Mouse (Mus musculus) erythroblast, embryonic 14.5 days (primary cell): ENCODE measurements around the gene Gal3st1. TPM values are rescaled to one million over a fixed set of nuclear protein-coding genes. Genes with fewer than 3 reads are reported as not detected.
"Not testable (repeated sequence)": the region's sequence is repeated elsewhere in the genome, so short reads cannot be mapped to it uniquely, and the experiment has no call there.

Experiments
- H3K27me3 ChIP-seq: 2 replicates; pipeline ENCODE4 v1.6.1; 2012; ENCODE audit warnings: inconsistent platforms; ENCODE audit not compliant: control insufficient read depth
- H3K36me3 ChIP-seq: 2 replicates; pipeline ENCODE4 v1.6.1; 2012; ENCODE audit warnings: mild to moderate bottlenecking, inconsistent platforms; ENCODE audit not compliant: control insufficient read depth
- H3K4me1 ChIP-seq: 2 replicates; pipeline ENCODE4 v1.6.1; 2012; ENCODE audit warnings: inconsistent platforms; ENCODE audit not compliant: control insufficient read depth
- H3K4me3 ChIP-seq: replicated peaks from 2 replicates; pipeline ENCODE3; 2012; ENCODE audit warnings: moderate library complexity, mild to moderate bottlenecking, inconsistent platforms
- H3K9me3 ChIP-seq: 2 replicates; pipeline ENCODE4 v1.6.1; 2012; ENCODE audit warnings: low read length, inconsistent platforms, mixed read lengths; ENCODE audit not compliant: control insufficient read depth
- GATA1 ChIP-seq: IDR thresholded peaks from 2 replicates; pipeline ENCODE4 v1.6.1; 2012; ENCODE audit warnings: low read length, inconsistent platforms, mixed read lengths
- TAL1 ChIP-seq: IDR thresholded peaks from 3 replicates; pipeline ENCODE4 v1.6.1; 2012; ENCODE audit warnings: low read length, inconsistent platforms, mixed read lengths
- polyA plus RNA-seq: library from polyadenylated mRNA; stranded (reverse); fragments of >175 nt; gene quantifications from 2 replicates; pipeline ENCODE4 v1.2.3, GENCODE M21; 2012

Gal3st1 gene
- not detected in 2 replicates for polyA plus RNA-seq

GRCm38 (mm10) chr11:3983291-3983862 is at the start of gene Gal3st1:
Gene Gal3st1 (plus strand): TSS chr11:3983636.
- Histone ChIP-seq H3K4me1 (no peaks in the 10 kb centered on the region; the same call in none of the 2 replicates), H3K36me3 (peaks cover 28% of the 10 kb centered on the region), H3K4me3 (peak within 1 kb of the TSS; percentile 47), H3K9me3 (no peaks in the 10 kb centered on the region), H3K27me3 (peaks cover 37% of the 10 kb centered on the region)
- no peak for TF ChIP-seq GATA1
- no peak for TF ChIP-seq TAL1

DNA sequence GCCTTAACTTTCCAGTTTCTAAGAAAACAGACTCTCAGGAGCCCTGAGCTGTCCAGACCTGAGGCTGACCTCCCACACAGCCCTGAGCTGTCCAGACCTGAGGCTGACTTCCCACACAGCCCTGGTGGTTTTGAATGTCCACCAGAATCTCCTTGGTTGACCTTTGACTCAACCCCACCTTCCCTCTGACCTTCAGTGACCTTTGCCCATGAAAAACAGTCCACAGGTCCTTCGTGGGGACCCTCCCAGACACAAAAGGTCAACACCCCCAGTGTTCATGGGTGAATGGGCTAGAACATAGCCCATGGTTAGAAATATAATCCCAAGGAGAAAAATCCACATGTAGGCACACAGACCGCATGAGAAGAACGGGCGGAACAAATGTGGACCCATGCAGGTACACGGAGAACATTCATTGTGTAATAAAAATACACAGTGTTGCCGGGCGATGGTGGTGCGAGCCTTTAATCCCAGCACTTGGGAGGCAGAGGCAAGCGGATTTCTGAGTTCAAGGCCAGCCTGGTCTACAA is 49.6 kb upstream of the Gal3st1 start:
- H3K9me3 ChIP-seq = no peaks in the 10 kb centered on the region
- H3K4me1 ChIP-seq = peaks cover 9% of the 10 kb centered on the region
- H3K27me3 ChIP-seq = no peaks in the 10 kb centered on the region
- TF ChIP-seq TAL1 = no peak
- TF ChIP-seq GATA1 = no peak
- no peaks in the 10 kb centered on the region for H3K36me3 ChIP-seq
- H3K4me3 ChIP-seq = no peak overlapping the region

GRCm38 (mm10) chr11:3935135-3935534 is 48.3 kb upstream of the Gal3st1 start:
- Histone ChIP-seq H3K27me3 (no peaks in the 10 kb centered on the region), H3K4me3 (no peak overlapping the region), H3K9me3 (no peaks in the 10 kb centered on the region), H3K4me1 (peaks cover 9% of the 10 kb centered on the region), H3K36me3 (no peaks in the 10 kb centered on the region)
- no peak for TF ChIP-seq TAL1
- no peak for TF ChIP-seq GATA1

DNA sequence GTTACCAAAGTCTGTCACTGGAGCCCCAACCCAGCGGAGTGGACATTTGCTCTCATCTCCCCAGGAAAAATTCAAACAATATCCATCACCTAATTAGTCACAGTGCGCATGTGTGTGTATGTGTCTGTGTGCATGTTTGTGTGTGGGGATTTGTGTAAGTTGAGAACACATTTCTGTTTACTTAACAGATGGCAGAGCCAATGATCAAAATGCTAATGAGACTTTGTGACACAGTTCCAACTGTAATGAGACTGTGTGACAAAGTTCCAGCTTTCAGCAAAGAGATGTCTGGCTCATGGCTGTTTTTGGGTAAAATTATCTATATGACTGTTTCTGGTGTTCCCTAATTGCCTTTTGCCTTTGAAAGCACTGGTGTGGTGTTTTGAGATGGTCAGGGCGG is 47.1 kb upstream of the Gal3st1 start:
- TF ChIP-seq GATA1 (no peak), TAL1 (no peak)
- peaks cover 7% of the 10 kb centered on the region for H3K4me1 ChIP-seq
- H3K4me3 ChIP-seq = no peak overlapping the region
- H3K9me3 ChIP-seq = no peaks in the 10 kb centered on the region
- no peaks in the 10 kb centered on the region for H3K27me3 ChIP-seq
- no peaks in the 10 kb centered on the region for H3K36me3 ChIP-seq

DNA sequence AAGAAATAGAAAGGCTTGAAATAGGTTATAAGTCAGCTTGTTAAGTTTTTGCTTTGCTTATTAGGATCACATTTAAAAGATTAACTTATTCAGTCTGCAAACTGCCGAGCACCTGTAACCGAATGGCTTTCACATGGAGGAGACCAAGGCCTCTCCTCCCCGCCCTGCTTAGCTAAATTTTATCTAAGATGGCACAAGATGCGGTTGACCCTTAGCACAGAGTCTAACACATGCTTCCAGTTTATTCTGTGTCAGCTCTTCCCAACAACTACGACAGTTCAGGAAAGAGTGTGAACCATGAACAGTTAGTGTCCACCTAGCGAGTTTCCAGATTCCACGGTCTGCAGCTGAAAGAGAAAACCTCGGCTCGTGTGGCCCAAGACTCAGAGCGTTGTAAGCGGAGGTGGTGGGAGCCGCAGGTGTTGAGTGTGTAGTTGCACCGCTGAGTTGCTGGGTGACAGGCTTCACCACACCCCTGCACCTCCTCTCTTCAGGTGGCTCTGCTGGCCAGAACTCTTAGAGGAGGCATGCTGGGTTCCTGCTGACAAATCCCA is 46.0 kb upstream of the Gal3st1 start:
- H3K9me3 ChIP-seq = no peaks in the 10 kb centered on the region
- H3K4me1 ChIP-seq = no peaks in the 10 kb centered on the region
- TF ChIP-seq TAL1 (no peak), GATA1 (no peak)
- H3K36me3 ChIP-seq = no peaks in the 10 kb centered on the region
- no peak overlapping the region for H3K4me3 ChIP-seq
- no peaks in the 10 kb centered on the region for H3K27me3 ChIP-seq

DNA sequence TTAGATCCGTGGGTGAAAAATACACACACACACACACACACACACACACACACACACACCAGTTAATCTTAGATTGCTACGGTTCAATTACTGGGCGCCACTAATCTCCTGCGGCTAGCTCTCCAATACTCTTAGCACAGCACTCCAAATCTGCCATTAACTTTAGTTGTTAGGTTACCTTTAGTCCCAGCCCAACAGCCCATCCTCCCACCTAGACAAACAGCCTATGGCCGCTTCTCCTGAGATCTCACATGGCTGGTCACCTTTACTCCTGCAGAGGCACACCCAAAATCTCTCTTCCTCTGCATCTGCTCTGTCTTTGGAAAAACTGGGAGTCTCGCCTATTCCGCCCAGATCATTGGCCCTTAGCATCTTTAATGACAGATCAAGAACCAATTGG is 42.1 kb upstream of the Gal3st1 start:
- TF ChIP-seq GATA1 (no peak), TAL1 (no peak)
- Histone ChIP-seq H3K36me3 (no peaks in the 10 kb centered on the region), H3K4me3 (no peak overlapping the region), H3K4me1 (no peaks in the 10 kb centered on the region), H3K9me3 (no peaks in the 10 kb centered on the region), H3K27me3 (peaks cover 14% of the 10 kb centered on the region)

- TF ChIP-seq TAL1 (no peak), GATA1 (no peak)
- H3K4me3 ChIP-seq = no peak overlapping the region
- H3K27me3 ChIP-seq = peaks cover 16% of the 10 kb centered on the region
- no peaks in the 10 kb centered on the region for H3K36me3 ChIP-seq
- H3K4me1 ChIP-seq = no peaks in the 10 kb centered on the region
- H3K9me3 ChIP-seq = no peaks in the 10 kb centered on the region
Observed at GRCm38 (mm10) chr11:3946386-3946785, 37.0 kb upstream of the Gal3st1 start.

- not testable (repeated sequence) for H3K27me3 ChIP-seq, H3K36me3 ChIP-seq, H3K4me1 ChIP-seq, H3K4me3 ChIP-seq, H3K9me3 ChIP-seq
Observed at GRCm38 (mm10) chr11:3954876-3955275, 28.6 kb upstream of the Gal3st1 start.

- H3K4me1 ChIP-seq = not testable (repeated sequence)
Observed at GRCm38 (mm10) chr11:3955371-3955770, 28.1 kb upstream of the Gal3st1 start.

GRCm38 (mm10) chr11:3960901-3961300 is 22.5 kb upstream of the Gal3st1 start:
- no peak for TF ChIP-seq TAL1
- TF ChIP-seq GATA1 = no peak
- H3K4me1 ChIP-seq = peaks cover 21% of the 10 kb centered on the region
- H3K4me3 ChIP-seq = no peak overlapping the region
- H3K9me3 ChIP-seq = no peaks in the 10 kb centered on the region
- H3K36me3 ChIP-seq = no peaks in the 10 kb centered on the region
- no peaks in the 10 kb centered on the region; the same call in 1 of the 2 replicates for H3K27me3 ChIP-seq

More at GRCm38 (mm10) chr11:3955371-3955770, 28.1 kb upstream of the Gal3st1 start:
- H3K36me3 ChIP-seq, H3K27me3 ChIP-seq, H3K4me3 ChIP-seq, H3K9me3 ChIP-seq: not testable (repeated sequence)
